Mouse (Mus musculus) CH12.LX (cell line): Measurements from ENCODE around the gene Wwp2.

Source experiments
- BHLHE40 ChIP-seq: IDR thresholded peaks from 2 replicates; pipeline ENCODE4 v1.6.1; 2011; ENCODE audit warnings: mild to moderate bottlenecking, low read depth, low read length, improper control_type of control experiment
- MAZ ChIP-seq: IDR thresholded peaks from 2 replicates; pipeline ENCODE4 v1.6.1; 2012; ENCODE audit warnings: low read depth, mild to moderate bottlenecking, inconsistent platforms, low read length, improper control_type of control experiment, moderate library complexity
- UBTF ChIP-seq: IDR thresholded peaks from 2 replicates; pipeline ENCODE4 v1.6.1; 2012; ENCODE audit warnings: low read depth, mild to moderate bottlenecking, inconsistent platforms, low read length, improper control_type of control experiment, moderate library complexity
- USF1 ChIP-seq: IDR thresholded peaks from 2 replicates; pipeline ENCODE4 v1.6.1; 2014; ENCODE audit warnings: low read depth, mild to moderate bottlenecking, inconsistent platforms, low read length, improper control_type of control experiment

DNA sequence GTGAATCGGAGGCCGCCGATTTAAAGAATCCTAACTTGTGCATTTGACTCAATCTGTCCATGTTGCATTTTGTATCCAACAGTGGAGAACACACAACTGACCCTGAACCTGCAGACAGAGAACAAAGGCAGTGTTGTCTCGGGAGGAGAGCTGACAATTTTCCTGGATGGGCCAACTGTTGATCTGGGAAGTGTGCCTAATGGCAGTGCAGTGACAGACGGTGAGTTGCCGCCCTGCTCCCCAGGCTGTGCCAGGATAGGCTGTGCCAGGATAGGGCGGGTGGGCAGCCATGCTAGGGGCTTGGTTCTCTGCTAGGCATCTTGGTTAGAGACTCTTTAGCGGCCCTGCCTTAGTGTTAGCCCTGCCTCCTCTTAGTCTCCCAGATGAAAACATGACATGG, 47.1 kb downstream of the Wwp2 start:
- TF ChIP-seq UBTF (no peak), MAZ (no peak), BHLHE40 (no peak), USF1 (no peak)
